ENCODE assay signal across 8 mouse cellular contexts in the genomic region with DNA sequence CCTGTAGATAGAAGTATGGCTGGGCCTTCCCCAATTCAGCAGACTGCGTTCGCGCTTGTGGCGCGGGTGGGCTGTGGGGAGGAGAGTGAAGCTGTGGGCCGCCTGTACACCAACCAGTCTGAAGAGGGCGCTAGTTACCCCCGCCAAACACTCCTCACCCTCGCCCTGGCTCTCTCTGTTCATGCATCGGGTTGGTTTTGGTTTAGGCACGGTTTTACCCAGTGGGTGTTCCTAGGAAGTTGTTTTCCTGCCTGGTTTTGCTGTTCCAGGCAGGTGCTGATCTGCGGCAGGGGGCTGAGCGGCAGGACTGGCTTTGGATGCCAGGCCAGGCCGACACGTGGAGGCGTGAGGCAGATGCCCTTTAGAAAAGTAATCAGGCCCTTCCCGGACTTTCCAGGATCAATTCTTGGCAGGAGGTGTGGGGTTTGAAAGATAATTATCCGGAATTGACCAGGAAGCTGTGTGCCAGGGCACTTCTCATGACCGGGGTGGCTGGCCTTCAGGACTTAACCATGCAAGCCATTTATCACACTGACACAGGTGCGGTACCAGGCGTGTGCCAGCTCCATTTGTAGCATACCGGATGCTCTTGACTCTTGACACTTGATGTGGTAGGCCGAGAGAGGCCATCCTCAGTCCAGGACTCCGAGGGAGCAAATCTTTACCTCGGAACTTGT. TPM values are rescaled to one million over a fixed set of nuclear protein-coding genes. Genes with fewer than 3 reads are reported as not detected.
DNase-seq lines count a peak whose midpoint lies in the region; ATAC-seq and TF ChIP-seq lines count a peak whose summit lies in the region.

No protein-coding gene starts in this region.

- 23% methylated on average over 25 of the region's 25 CpGs for WGBS in heart, embryonic 15.5 days
- 16% methylated on average over 25 of the region's 25 CpGs for WGBS in midbrain, embryonic 14.5 days
- 35% methylated on average over 25 of the region's 25 CpGs for WGBS in stomach, postnatal 0 days

- no peaks in the 10 kb centered on the region for H3K9me3 ChIP-seq in heart, embryonic 15.5 days (replicated peaks)
- no peaks in the 10 kb centered on the region for H3K9me3 ChIP-seq in midbrain, embryonic 14.5 days (ENCODE audit: control insufficient read depth, low read length)
- H3K9me3 ChIP-seq in stomach, postnatal 0 days (ENCODE audit: control insufficient read depth, low read length) = no peaks in the 10 kb centered on the region

- H3K4me1 ChIP-seq in heart, embryonic 15.5 days (replicated peaks) = peaks cover 41% of the 10 kb centered on the region
- peaks cover 15% of the 10 kb centered on the region for H3K4me1 ChIP-seq in midbrain, embryonic 14.5 days (ENCODE audit: control insufficient read depth, insufficient read depth, low read length)
- H3K4me1 ChIP-seq in stomach, postnatal 0 days (replicated peaks; ENCODE audit: control insufficient read depth, insufficient read depth) = no peaks in the 10 kb centered on the region; the same call in 1 of the 2 replicates

- DNase-seq in layer of hippocampus, postnatal 10 days (ENCODE audit: low spot score in 2 of 2) = peak; percentile 63 to 66
- no peak for DNase-seq in layer of hippocampus, adult 9-10 months (ENCODE audit: low spot score)
- peak; percentile 41 to 64 for DNase-seq in cerebellum, postnatal 25 days
- DNase-seq in liver = peak; percentile 62
- DNase-seq in midbrain, embryonic 14.5 days = peak; percentile 67
- DNase-seq in stomach, postnatal 0 days (ENCODE audit: low spot score) = peak; percentile 66
- DNase-seq in frontal cortex, postnatal 25 days (ENCODE audit: low spot score in 2 of 2) = no peak

- H3K27me3 ChIP-seq in heart, embryonic 15.5 days = 0 out of 2 replicates have a peak, but pooled peaks cover 3% of the 10 kb centered on the region
- no peaks in the 10 kb centered on the region; the same call in 1 of the 2 replicates for H3K27me3 ChIP-seq in midbrain, embryonic 14.5 days (ENCODE audit: control insufficient read depth, insufficient read depth, low read length)
- H3K27me3 ChIP-seq in stomach, postnatal 0 days (ENCODE audit: control insufficient read depth, insufficient read depth, low read length) = no peaks in the 10 kb centered on the region

- peak overlapping the region; percentile 93 for H3K4me2 ChIP-seq in heart, embryonic 15.5 days
- peak overlapping the region; percentile 94 for H3K4me2 ChIP-seq in midbrain, embryonic 14.5 days (ENCODE audit: low read length)
- peak overlapping the region; percentile 98 for H3K4me2 ChIP-seq in stomach, postnatal 0 days (replicated peaks; ENCODE audit: low read depth)

- peak overlapping the region; percentile 63 for H3K4me3 ChIP-seq in heart, embryonic 15.5 days
- H3K4me3 ChIP-seq in midbrain, embryonic 14.5 days (replicated peaks; ENCODE audit: low read depth, low read length) = peak overlapping the region; percentile 61
- peak overlapping the region; percentile 62 for H3K4me3 ChIP-seq in stomach, postnatal 0 days (ENCODE audit: low read depth, low read length)

- H3K36me3 ChIP-seq in heart, embryonic 15.5 days = no peaks in the 10 kb centered on the region
- no peaks in the 10 kb centered on the region for H3K36me3 ChIP-seq in midbrain, embryonic 14.5 days (ENCODE audit: control insufficient read depth, insufficient read depth, low read length)
- no peaks in the 10 kb centered on the region for H3K36me3 ChIP-seq in stomach, postnatal 0 days (ENCODE audit: control insufficient read depth, insufficient read depth, low read length)

- H3K27ac ChIP-seq in heart, embryonic 15.5 days = 0 out of 2 replicates have a peak overlapping the region, but pooled peaks have one; percentile 63
- H3K27ac ChIP-seq in midbrain, embryonic 14.5 days (replicated peaks; ENCODE audit: low read depth, low read length) = peak overlapping the region; percentile 82; the same call in 1 of the 2 replicates
- peak overlapping the region; percentile 90 for H3K27ac ChIP-seq in stomach, postnatal 0 days (replicated peaks)

- no peak for TF ChIP-seq EP300 in stomach, postnatal 0 days (optimal IDR thresholded peaks at IDR 0.05)

- H3K9ac ChIP-seq in heart, embryonic 15.5 days = peak overlapping the region; percentile 67; the same call in 1 of the 2 replicates
- H3K9ac ChIP-seq in midbrain, embryonic 14.5 days (replicated peaks; ENCODE audit: low read length) = peak overlapping the region; percentile 79
- peak overlapping the region; percentile 75; the same call in 1 of the 2 replicates for H3K9ac ChIP-seq in stomach, postnatal 0 days (ENCODE audit: low read length)

- peak; percentile 71 for TF ChIP-seq CTCF in stomach, postnatal 0 days (IDR thresholded peaks at IDR 0.05; ENCODE audit: low read depth)

- no peak for ATAC-seq in heart, embryonic 15.5 days (replicated peaks; ENCODE audit: insufficient number of reproducible peaks, insufficient read depth, low FRiP score, low read depth)
- peak; percentile 27; the same call in 1 of the 2 replicates for ATAC-seq in midbrain, embryonic 14.5 days (ENCODE audit: low FRiP score, low TSS enrichment)
- peak; percentile 28; the same call in 1 of the 2 replicates for ATAC-seq in stomach, postnatal 0 days (ENCODE audit: low FRiP score, low TSS enrichment)

RNA-seq across cellular contexts. Expression of gene Slc37a1, which starts 8.8 kb away (rescaled TPM):
- total RNA-seq in layer of hippocampus, postnatal 10 days (2021) = 1 to 10 TPM; 6.4 to 6.6 TPM
- 8.7 and 9.1 TPM in 2 replicates for polyA plus RNA-seq in heart, embryonic 15.5 days (2015; fragmentation: Nextera tagmentation; extraction: Ambion mirVana)
- 12.0 and 12.8 TPM in 2 replicates for polyA plus RNA-seq in midbrain, embryonic 14.5 days (2014; fragmentation: Nextera tagmentation; extraction: Ambion mirVana)
- polyA plus RNA-seq in stomach, postnatal 0 days (2015; fragmentation: Nextera tagmentation; extraction: Ambion mirVana) = 14.7 and 16.6 TPM in 2 replicates

RNA-seq across cellular contexts. Expression of gene Rsph1, which starts 18.2 kb away (rescaled TPM):
- 10 to 100 TPM; 14.5 to 15.7 TPM for total RNA-seq in layer of hippocampus, postnatal 10 days (2021)
- polyA plus RNA-seq in heart, embryonic 15.5 days (2015; fragmentation: Nextera tagmentation; extraction: Ambion mirVana) = 2.2 and 2.3 TPM in 2 replicates
- 1.5 and 2.0 TPM in 2 replicates for polyA plus RNA-seq in midbrain, embryonic 14.5 days (2014; fragmentation: Nextera tagmentation; extraction: Ambion mirVana)
- polyA plus RNA-seq in stomach, postnatal 0 days (2015; fragmentation: Nextera tagmentation; extraction: Ambion mirVana) = 0.87 and 0.99 TPM in 2 replicates

Comparison
In these comparisons a context has a peak if more than half of its experiments do, and no peak if none do; other contexts are left out.
1. DNase-seq: peak in layer of hippocampus, postnatal 10 days (2 of 2), cerebellum, postnatal 25 days (2 of 2), liver (single experiment), midbrain, embryonic 14.5 days (single experiment) and stomach, postnatal 0 days (single experiment); none in layer of hippocampus, adult 9-10 months (single experiment) and frontal cortex, postnatal 25 days (0 of 2).
2. Peak in every context shown above with its lines, with median percentiles within 50 percentile points of each other: H3K27ac ChIP-seq, H3K4me2 ChIP-seq, H3K4me3 ChIP-seq and H3K9ac ChIP-seq.